Mouse (Mus musculus) frontal cortex, adult (tissue): ENCODE results near the gene Hamp.

Experiments
- ATAC-seq: cut with Nextera tagmentation; 2 replicates; pipeline ENCODE4 v1.9.2; 2017; ENCODE audit warnings: mild to moderate bottlenecking, moderate library complexity, mixed read lengths; ENCODE audit not compliant: low TSS enrichment

Gene Hamp

GRCm38 (mm10) chr7:30908277-30908991 lies 35.4 kb downstream of the Hamp start:
- no peak for ATAC-seq

- no peak for ATAC-seq
Observed at GRCm38 (mm10) chr7:30904042-30904441, 39.8 kb downstream of the Hamp start.

- ATAC-seq = no peak
Observed at GRCm38 (mm10) chr7:30895217-30895616, 48.6 kb downstream of the Hamp start.

- ATAC-seq = no peak
Observed at GRCm38 (mm10) chr7:30892515-30892914, 51.3 kb downstream of the Hamp start.
